Mouse (Mus musculus) limb, embryonic 14.5 days (tissue): Measurements from ENCODE around the gene Rft1. TPM values are rescaled to one million over a fixed set of nuclear protein-coding genes. Genes with fewer than 3 reads are reported as not detected.

Source experiments
- ATAC-seq: fragments of 200-750 bp; cut with Nextera tagmentation; 2 replicates; pipeline ENCODE4 v1.8.0; 2017; ENCODE audit warnings: low read depth, moderate number of reproducible peaks, moderate TSS enrichment; ENCODE audit not compliant: low FRiP score
- DNase-seq: peaks from one replicate; pipeline ENCODE4 v3.0.0-alpha.2; 2015; ENCODE audit warnings: low spot score
- H3K27ac ChIP-seq: fragments of 300-500 bp; sonication (generic); replicated peaks from 2 replicates; pipeline ENCODE4 v1.5.1; 2014; ENCODE audit warnings: low read depth, mild to moderate bottlenecking, low read length, moderate library complexity, mixed read lengths
- H3K27me3 ChIP-seq: fragments of 300-500 bp; sonication (generic); 2 replicates; pipeline ENCODE4 v1.6.1; 2014; ENCODE audit warnings: low read length, mixed read lengths; ENCODE audit not compliant: control insufficient read depth, insufficient read depth
- H3K36me3 ChIP-seq: fragments of 300-500 bp; sonication (generic); 2 replicates; pipeline ENCODE4 v1.6.1; 2014; ENCODE audit warnings: mild to moderate bottlenecking, low read length, moderate library complexity, mixed read lengths; ENCODE audit not compliant: control insufficient read depth, insufficient read depth
- H3K4me1 ChIP-seq: fragments of 300-500 bp; sonication (generic); 2 replicates; pipeline ENCODE4 v1.6.1; 2014; ENCODE audit warnings: antibody characterized with exemption, low read length, mixed read lengths; ENCODE audit not compliant: control insufficient read depth, insufficient read depth
- H3K4me2 ChIP-seq: fragments of 300-500 bp; sonication (generic); replicated peaks from 2 replicates; pipeline ENCODE4 v1.6.1; 2014; ENCODE audit warnings: low read depth, mild to moderate bottlenecking, low read length, moderate library complexity; ENCODE audit not compliant: severe bottlenecking
- H3K4me3 ChIP-seq: fragments of 300-500 bp; sonication (generic); replicated peaks from 2 replicates; pipeline ENCODE4 v1.5.1; 2014; ENCODE audit warnings: low read length
- H3K9ac ChIP-seq: fragments of 300-500 bp; sonication (generic); 2 replicates; pipeline ENCODE4 v1.6.1; 2014; ENCODE audit warnings: mild to moderate bottlenecking, low read depth, low read length, moderate library complexity; ENCODE audit not compliant: severe bottlenecking
- H3K9me3 ChIP-seq: fragments of 300-500 bp; sonication (generic); 2 replicates; pipeline ENCODE4 v1.6.1; 2016; ENCODE audit warnings: low read length; ENCODE audit not compliant: control insufficient read depth
- POLR2A ChIP-seq: fragments of 200-500 bp; IDR thresholded peaks from 2 replicates; pipeline ENCODE4 v1.8.0; 2012; ENCODE audit warnings: inconsistent platforms, mild to moderate bottlenecking, moderate library complexity, borderline replicate concordance; ENCODE audit not compliant: insufficient read depth, insufficient read length; ENCODE audit errors: extremely low read depth
- WGBS: fragments of 180-500 bp; shearing (Covaris S2); extraction: QIAGEN DNeasy Blood & Tissue Kit; methylation state at CpG from one replicate; pipeline ENCODE4 v1.1.7; 2014; 5-methylcytosine and 5-hydroxymethylcytosine counted together
- polyA plus RNA-seq, 2 experiments: library from polyadenylated mRNA; depleted of rRNA in 1 of 2; stranded (reverse) in 1 of 2; unstranded in 1 of 2; fragments of >200 nt; fragmentation: Nextera tagmentation in 1 of 2; extraction: Ambion mirVana in 1 of 2; gene quantifications; 2 replicates each; pipeline versions ENCODE4 v1.2.1 to v1.2.3; 2012 to 2014

The Rft1 gene
- polyA plus RNA-seq, 2 experiments: 15.4 to 21.3 TPM

DNA sequence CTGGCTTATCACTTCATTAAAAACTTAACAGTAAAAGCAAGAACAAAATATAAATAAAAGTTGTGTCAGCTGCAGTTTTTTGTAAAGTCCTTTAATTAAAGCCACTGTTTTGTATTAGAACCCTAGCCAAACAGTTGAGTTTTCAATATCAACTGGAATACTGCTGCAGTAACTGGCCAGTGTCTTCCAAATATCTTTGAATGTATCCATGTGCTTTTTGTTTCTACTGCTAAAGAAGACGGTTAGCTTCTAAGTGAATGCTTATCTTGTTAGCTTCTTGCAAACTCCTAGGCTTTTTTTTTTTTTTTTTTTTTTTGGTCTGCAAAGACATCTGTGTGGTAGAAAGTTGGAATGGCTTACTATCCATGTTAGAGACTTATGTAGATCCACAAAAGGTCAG, 65.4 kb downstream of the Rft1 start:
- H3K36me3 ChIP-seq: no peaks in the 10 kb centered on the region
- TF ChIP-seq POLR2A: no peak
- WGBS: 85% methylated on average over 1 of the region's 1 CpGs

DNA sequence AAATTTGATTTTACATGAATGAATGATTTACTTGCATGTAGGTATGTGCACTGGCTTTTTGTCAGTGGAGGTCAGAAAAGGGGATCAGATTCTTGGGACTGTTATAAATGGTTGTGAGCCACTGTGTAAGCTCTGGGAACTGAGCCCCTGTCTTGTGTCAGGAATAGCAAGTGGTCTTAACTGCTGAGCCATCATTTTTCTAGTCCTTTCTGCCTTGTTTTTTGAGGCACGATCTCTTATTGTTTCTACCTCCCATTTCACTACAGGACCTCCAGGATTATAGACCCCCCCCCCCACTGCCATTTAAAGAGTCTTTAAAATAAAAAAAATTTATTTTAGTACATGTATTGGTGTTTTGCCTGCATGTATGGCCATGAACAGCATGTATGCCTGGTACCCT, 67.7 kb downstream of the Rft1 start:
- no peak for TF ChIP-seq POLR2A
- Histone ChIP-seq H3K27ac (no peak overlapping the region), H3K4me1 (peaks cover 3% of the 10 kb centered on the region), H3K27me3 (no peaks in the 10 kb centered on the region), H3K9me3 (no peaks in the 10 kb centered on the region), H3K4me3 (no peak overlapping the region), H3K4me2 (no peak overlapping the region), H3K36me3 (no peaks in the 10 kb centered on the region), H3K9ac (no peak overlapping the region)
- DNase-seq (no peak), ATAC-seq (no peak)
- 74% methylated on average over 1 of the region's 1 CpGs for WGBS

More for the DNA sequence above, 65.4 kb downstream of the Rft1 start:
- Histone ChIP-seq H3K27me3 (no peaks in the 10 kb centered on the region), H3K9me3 (no peaks in the 10 kb centered on the region), H3K4me1 (peaks cover 5% of the 10 kb centered on the region), H3K9ac (no peak overlapping the region), H3K4me3 (no peak overlapping the region), H3K27ac (no peak overlapping the region), H3K4me2 (no peak overlapping the region)
- ATAC-seq: no peak
- DNase-seq: no peak

DNA sequence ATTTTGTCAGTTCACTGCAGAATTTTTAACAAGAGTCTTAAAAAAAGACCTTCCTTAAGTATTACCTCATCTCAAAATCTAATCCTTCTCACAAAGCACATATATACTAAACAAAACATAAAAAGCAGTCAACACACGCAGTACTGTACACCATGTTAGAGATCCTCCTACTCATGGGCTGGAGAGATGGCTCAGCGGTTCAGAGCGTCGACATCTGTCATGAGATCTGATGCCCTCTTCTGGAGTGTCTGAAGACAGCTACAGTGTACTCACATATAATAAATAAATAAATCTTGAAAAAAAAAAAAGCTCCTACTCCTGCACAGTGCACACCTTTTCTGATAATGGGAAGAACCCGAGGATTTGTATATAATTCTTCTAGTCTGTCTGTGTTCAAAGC, 68.2 kb downstream of the Rft1 start:
- Histone ChIP-seq H3K27me3 (no peaks in the 10 kb centered on the region), H3K9me3 (no peaks in the 10 kb centered on the region), H3K4me3 (no peak overlapping the region), H3K36me3 (no peaks in the 10 kb centered on the region), H3K4me2 (no peak overlapping the region), H3K4me1 (no peaks in the 10 kb centered on the region), H3K9ac (no peak overlapping the region), H3K27ac (no peak overlapping the region)
- 86% methylated on average over 5 of the region's 5 CpGs for WGBS
- no peak for TF ChIP-seq POLR2A
- no peak for DNase-seq
- ATAC-seq: no peak

DNA sequence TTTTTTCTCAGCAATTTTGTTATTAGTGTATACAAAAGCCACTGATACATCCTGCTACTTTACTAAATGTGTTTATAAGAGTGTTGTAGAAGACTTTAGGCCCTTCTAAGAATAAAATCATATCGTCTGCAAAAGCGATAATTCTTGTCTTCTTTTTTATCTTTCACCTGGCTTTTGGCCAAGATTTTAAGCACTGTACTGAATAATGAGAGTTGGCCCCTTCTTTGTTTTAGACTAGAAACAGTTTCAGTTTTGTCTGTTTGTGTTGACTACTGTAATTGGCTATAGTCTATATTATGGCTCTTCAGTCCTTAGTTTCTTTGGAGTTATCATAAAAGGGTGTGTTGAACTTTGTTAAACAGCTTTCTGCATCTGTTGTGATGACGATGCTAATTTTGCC, 77.7 kb downstream of the Rft1 start:
- Histone ChIP-seq H3K27me3 (no peaks in the 10 kb centered on the region), H3K36me3 (no peaks in the 10 kb centered on the region), H3K4me2 (no peak overlapping the region), H3K27ac (no peak overlapping the region), H3K4me1 (no peaks in the 10 kb centered on the region), H3K4me3 (no peak overlapping the region), H3K9ac (no peak overlapping the region), H3K9me3 (no peaks in the 10 kb centered on the region)
- DNase-seq (no peak), ATAC-seq (no peak)
- 87% methylated on average over 3 of the region's 3 CpGs for WGBS
- no peak for TF ChIP-seq POLR2A

GRCm38 (mm10) chr14:30734665-30735064, 80.5 kb downstream of the Rft1 start:
- Histone ChIP-seq H3K27me3 (no peaks in the 10 kb centered on the region), H3K36me3 (no peaks in the 10 kb centered on the region), H3K27ac (no peak overlapping the region), H3K9me3 (no peaks in the 10 kb centered on the region), H3K4me2 (no peak overlapping the region), H3K4me1 (no peaks in the 10 kb centered on the region), H3K9ac (no peak overlapping the region), H3K4me3 (no peak overlapping the region)
- 96% methylated on average over 5 of the region's 5 CpGs for WGBS
- ATAC-seq (no peak), DNase-seq (no peak)
- no peak for TF ChIP-seq POLR2A

DNA sequence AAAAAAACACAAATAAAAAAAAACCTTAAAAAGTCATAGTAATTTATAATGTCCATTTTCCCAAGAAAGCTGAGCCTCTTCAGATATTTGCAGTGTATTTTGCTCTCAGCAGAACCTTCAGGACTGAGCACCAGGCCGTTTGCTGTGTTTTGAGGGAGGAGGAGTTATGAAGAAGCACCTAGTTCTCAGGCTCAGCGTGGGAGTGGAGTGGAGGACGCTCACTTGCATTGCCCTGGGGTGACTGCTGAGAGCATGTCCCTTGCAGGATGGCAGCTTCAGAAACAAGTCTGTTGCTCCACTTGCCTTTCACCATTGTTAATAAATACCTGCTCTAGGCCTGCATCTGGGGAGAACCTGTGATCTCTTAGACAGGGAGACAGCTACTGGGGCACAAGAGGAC, 81.7 kb downstream of the Rft1 start:
- TF ChIP-seq POLR2A: no peak
- no peak for ATAC-seq

More for the DNA sequence above, 81.7 kb downstream of the Rft1 start:
- Histone ChIP-seq H3K4me2 (no peak overlapping the region), H3K4me3 (no peak overlapping the region), H3K4me1 (no peaks in the 10 kb centered on the region), H3K9me3 (no peaks in the 10 kb centered on the region), H3K36me3 (no peaks in the 10 kb centered on the region), H3K27ac (no peak overlapping the region), H3K27me3 (no peaks in the 10 kb centered on the region), H3K9ac (no peak overlapping the region)
- 69% methylated on average over 3 of the region's 3 CpGs for WGBS
- DNase-seq: no peak
